Mouse (Mus musculus) E14TG2a.4 (cell line): ENCODE measurements at regions not wholly inside any gene's neighbourhood (a gene's known extent, or its start where the extent isn't known, plus 50 kb on each side); places are given as distances from the start of the nearest gene placed in this dataset.

ENCODE experiments used
- CTCF ChIP-seq: conservative IDR thresholded peaks from 2 replicates; pipeline ENCODE4 v1.5.1; 2014; ENCODE audit warnings: low read length
- NANOG ChIP-seq: IDR thresholded peaks from 2 replicates; pipeline ENCODE4 v1.6.1; 2014; ENCODE audit warnings: borderline replicate concordance, low read length, mixed read lengths

- TF ChIP-seq CTCF (no peak), NANOG (no peak)
These were observed 624.3 kb downstream of the Iqcm start for GRCm38 (mm10) chr8:76072671-76073351.
